Mouse (Mus musculus) liver, embryonic 16.5 days (tissue): ENCODE results near the gene Vkorc1. TPM values are rescaled to one million over a fixed set of nuclear protein-coding genes. Genes with fewer than 3 reads are reported as not detected.

ENCODE experiments used
- ATAC-seq: fragments of 200-750 bp; cut with Nextera tagmentation; 2 replicates; pipeline ENCODE4 v1.8.0; 2017; ENCODE audit warnings: low read depth, mild to moderate bottlenecking, moderate number of reproducible peaks, moderate library complexity
- H3K27ac ChIP-seq: fragments of 300-500 bp; sonication (generic); 2 replicates; pipeline ENCODE4 v1.5.1; 2014; ENCODE audit warnings: mild to moderate bottlenecking, low read length
- H3K27me3 ChIP-seq: fragments of 300-500 bp; sonication (generic); 2 replicates; pipeline ENCODE4 v1.6.1; 2014; ENCODE audit warnings: low read depth, low read length, mixed read lengths; ENCODE audit not compliant: control insufficient read depth, insufficient read depth
- H3K36me3 ChIP-seq: fragments of 300-500 bp; sonication (generic); 2 replicates; pipeline ENCODE4 v1.6.1; 2014; ENCODE audit warnings: mild to moderate bottlenecking; ENCODE audit not compliant: control insufficient read depth, insufficient read depth
- H3K4me1 ChIP-seq: fragments of 300-500 bp; sonication (generic); 2 replicates; pipeline ENCODE4 v1.6.1; 2014; ENCODE audit warnings: low read depth, low read length, mixed read lengths; ENCODE audit not compliant: control insufficient read depth
- H3K4me2 ChIP-seq: fragments of 300-500 bp; sonication (generic); 2 replicates; pipeline ENCODE4 v1.6.1; 2014; ENCODE audit warnings: low read depth, low read length, mixed read lengths
- H3K4me3 ChIP-seq: fragments of 300-500 bp; sonication (generic); 2 replicates; pipeline ENCODE4 v1.5.1; 2014; ENCODE audit warnings: low read depth, mild to moderate bottlenecking, low read length
- H3K9ac ChIP-seq: fragments of 300-500 bp; sonication (generic); 2 replicates; pipeline ENCODE4 v1.6.1; 2014; ENCODE audit warnings: low read depth, low read length
- H3K9me3 ChIP-seq: fragments of 300-500 bp; sonication (generic); replicated peaks from 2 replicates; pipeline ENCODE4 v1.6.1; 2016; ENCODE audit warnings: low read length; ENCODE audit not compliant: control insufficient read depth
- WGBS: fragments of 180-500 bp; shearing (Covaris S2); extraction: QIAGEN DNeasy Blood & Tissue Kit; methylation state at CpG from one replicate; pipeline ENCODE4 v1.1.7; 2014; ENCODE audit not compliant: insufficient replicate concordance; 5-methylcytosine and 5-hydroxymethylcytosine counted together
- polyA plus RNA-seq: library from polyadenylated mRNA; unstranded; fragments of >200 nt; fragmentation: Nextera tagmentation; extraction: Ambion mirVana; gene quantifications from 2 replicates; pipeline ENCODE4 v1.2.1, GENCODE M21; 2015

The Vkorc1 gene
- polyA plus RNA-seq, 1 experiment from 2014 or later: 149 TPM

DNA sequence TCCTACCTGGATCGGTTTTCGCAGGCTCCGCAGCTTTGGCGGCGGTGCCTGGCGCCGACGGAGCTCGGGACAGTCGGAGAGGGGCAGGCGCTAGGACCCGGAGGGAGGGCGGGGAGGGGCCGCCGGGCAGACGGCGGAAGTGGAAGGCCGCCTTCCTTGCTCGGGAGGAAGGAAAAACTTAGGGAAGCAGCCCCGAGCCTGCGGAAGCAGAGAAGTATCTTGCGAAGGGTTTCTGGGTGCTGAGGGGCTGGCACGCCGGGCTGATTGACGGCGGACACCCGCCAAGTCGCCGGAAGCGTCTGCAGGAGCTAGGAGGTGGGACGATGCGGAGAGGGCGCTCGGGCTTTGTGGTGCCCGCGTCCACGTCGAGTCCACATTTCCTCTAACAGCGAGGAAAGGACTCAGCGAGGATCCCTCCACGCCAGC, 19.4 kb downstream of the Vkorc1 start, which contains the start of gene Zfp646:
TSS of gene Zfp646 (plus strand) at position 181 of the 426 bp plus-strand sequence.
- ATAC-seq: peak; percentile 85
- H3K4me3 ChIP-seq: peak within 1 kb of the TSS; percentile 92
- WGBS: under 1% methylated on average over 41 of the region's 41 CpGs

DNA sequence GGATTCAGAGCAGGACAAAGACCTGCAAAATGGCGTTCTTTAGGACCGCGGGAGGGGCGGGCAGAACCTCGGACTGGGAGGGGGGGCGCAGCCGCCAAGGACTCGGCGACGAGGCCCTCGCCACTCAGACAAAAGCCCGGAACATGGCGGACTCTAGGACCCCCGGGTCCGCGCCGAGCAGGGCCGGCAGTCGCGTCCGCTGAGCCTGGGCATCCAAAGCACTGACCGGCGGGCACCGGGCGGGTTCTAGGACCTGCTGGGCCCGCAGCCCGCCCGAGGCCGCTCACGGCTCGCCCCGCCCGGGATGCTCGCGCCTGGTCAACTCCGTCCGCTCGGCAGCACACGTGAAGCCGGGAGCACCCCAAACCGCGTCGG, 19.8 kb downstream of the Vkorc1 start:
- peaks cover 25% of the 10 kb centered on the region for H3K36me3 ChIP-seq
- H3K9ac ChIP-seq: peak overlapping the region; percentile 96
- peak overlapping the region; percentile 88 for H3K4me2 ChIP-seq
- ATAC-seq: peak; percentile 71
- H3K27ac ChIP-seq: peak overlapping the region; percentile 96
- H3K4me1 ChIP-seq: peaks cover 23% of the 10 kb centered on the region
- H3K4me3 ChIP-seq: peak overlapping the region; percentile 92
- H3K27me3 ChIP-seq: no peaks in the 10 kb centered on the region
- peaks cover 22% of the 10 kb centered on the region for H3K9me3 ChIP-seq
- WGBS: under 1% methylated on average over 38 of the region's 43 CpGs

More for the DNA sequence above, 19.4 kb downstream of the Vkorc1 start, which contains the start of gene Zfp646:
- Histone ChIP-seq H3K36me3 (peaks cover 29% of the 10 kb centered on the region), H3K4me1 (peaks cover 23% of the 10 kb centered on the region), H3K27me3 (no peaks in the 10 kb centered on the region), H3K9ac (peak within 1 kb of the TSS; percentile 96), H3K9me3 (peaks cover 23% of the 10 kb centered on the region), H3K4me2 (peak within 1 kb of the TSS; percentile 88), H3K27ac (peak within 1 kb of the TSS; percentile 96)

GRCm38 (mm10) chr7:127874812-127875626, 20.4 kb downstream of the Vkorc1 start:
- Histone ChIP-seq H3K36me3 (peaks cover 19% of the 10 kb centered on the region), H3K4me1 (peaks cover 28% of the 10 kb centered on the region), H3K9ac (peak overlapping the region; percentile 96), H3K9me3 (peaks cover 16% of the 10 kb centered on the region), H3K27ac (peak overlapping the region; percentile 96), H3K27me3 (no peaks in the 10 kb centered on the region), H3K4me2 (peak overlapping the region; percentile 88), H3K4me3 (peak overlapping the region; percentile 92)
- WGBS: 3% methylated on average over 20 of the region's 20 CpGs
- ATAC-seq: no peak; the same call in 1 of the 2 replicates

GRCm38 (mm10) chr7:127870136-127870821, 25.1 kb downstream of the Vkorc1 start:
- 47% methylated on average over 5 of the region's 5 CpGs for WGBS
- no peak for ATAC-seq
- Histone ChIP-seq H3K9me3 (no peaks in the 10 kb centered on the region), H3K9ac (no peak overlapping the region), H3K4me3 (no peak overlapping the region), H3K4me1 (peaks cover 25% of the 10 kb centered on the region), H3K36me3 (peaks cover 22% of the 10 kb centered on the region), H3K27ac (no peak overlapping the region), H3K27me3 (no peaks in the 10 kb centered on the region), H3K4me2 (no peak overlapping the region)

DNA sequence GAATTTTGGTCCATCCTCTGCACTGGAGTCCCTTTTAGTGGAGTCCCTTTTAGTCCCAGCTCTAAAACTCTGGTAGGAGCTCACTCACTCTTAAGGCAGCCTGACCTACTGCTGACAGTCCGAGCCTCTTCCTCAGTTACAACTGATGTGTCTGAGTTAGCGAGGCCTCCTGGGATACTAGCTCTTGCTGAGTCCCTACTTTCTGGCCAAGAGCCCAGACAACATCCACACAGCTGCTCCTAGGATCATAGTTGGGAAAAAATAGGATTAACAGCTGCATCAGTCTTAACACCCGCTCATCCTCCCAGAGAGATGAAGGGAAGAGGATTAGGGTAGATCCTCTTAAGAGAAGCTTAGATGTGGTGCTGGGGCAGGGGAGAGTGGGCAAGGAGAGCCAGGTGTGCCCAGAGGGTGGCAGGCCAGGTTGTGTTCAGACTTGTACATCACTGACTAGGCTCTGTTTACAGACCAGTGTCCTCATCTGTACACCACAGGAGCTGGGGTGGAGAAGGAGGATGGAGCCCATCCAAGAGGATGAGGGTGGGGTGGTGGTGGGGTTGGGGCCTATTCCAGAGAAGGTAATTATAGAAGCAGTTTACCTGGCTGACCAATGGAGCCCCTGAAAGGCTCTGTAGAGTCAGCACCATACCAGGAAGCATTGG, 26.1 kb downstream of the Vkorc1 start:
- H3K4me3 ChIP-seq: no peak overlapping the region
- H3K4me2 ChIP-seq: no peak overlapping the region
- H3K36me3 ChIP-seq: peaks cover 22% of the 10 kb centered on the region
- H3K27me3 ChIP-seq: no peaks in the 10 kb centered on the region
- 0 out of 2 replicates have a peak, but pooled peaks have one; percentile 11 for ATAC-seq
- H3K9ac ChIP-seq: no peak overlapping the region
- H3K4me1 ChIP-seq: peaks cover 16% of the 10 kb centered on the region
- no peak overlapping the region for H3K27ac ChIP-seq
- 85% methylated on average over 3 of the region's 3 CpGs for WGBS
- H3K9me3 ChIP-seq: no peaks in the 10 kb centered on the region

DNA sequence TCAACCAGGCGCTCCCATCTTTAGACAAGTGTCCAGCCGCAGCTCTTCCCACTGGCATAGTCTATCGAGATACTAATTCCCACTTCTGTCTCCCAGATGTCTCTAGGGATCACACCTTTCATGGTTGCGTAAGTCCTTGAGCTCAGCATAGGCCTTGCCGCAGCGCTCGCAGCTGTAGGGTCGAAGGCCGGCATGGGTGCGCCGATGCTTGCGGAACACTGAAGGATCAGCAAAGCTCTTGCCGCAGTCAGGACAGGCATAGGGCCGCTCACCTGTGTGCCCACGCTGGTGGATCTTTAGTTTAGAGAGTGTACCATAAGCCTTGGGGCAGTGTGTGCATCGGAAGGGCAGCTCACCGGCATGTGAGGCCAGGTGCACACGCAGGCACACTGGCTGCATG, 27.8 kb downstream of the Vkorc1 start:
- no peak overlapping the region for H3K4me2 ChIP-seq
- H3K9me3 ChIP-seq: no peaks in the 10 kb centered on the region
- H3K27ac ChIP-seq: no peak overlapping the region
- peaks cover 9% of the 10 kb centered on the region for H3K4me1 ChIP-seq
- H3K9ac ChIP-seq: no peak overlapping the region
- H3K27me3 ChIP-seq: no peaks in the 10 kb centered on the region
- peaks cover 22% of the 10 kb centered on the region for H3K36me3 ChIP-seq
- no peak overlapping the region for H3K4me3 ChIP-seq
- no peak for ATAC-seq
- WGBS: 91% methylated on average over 18 of the region's 18 CpGs

DNA sequence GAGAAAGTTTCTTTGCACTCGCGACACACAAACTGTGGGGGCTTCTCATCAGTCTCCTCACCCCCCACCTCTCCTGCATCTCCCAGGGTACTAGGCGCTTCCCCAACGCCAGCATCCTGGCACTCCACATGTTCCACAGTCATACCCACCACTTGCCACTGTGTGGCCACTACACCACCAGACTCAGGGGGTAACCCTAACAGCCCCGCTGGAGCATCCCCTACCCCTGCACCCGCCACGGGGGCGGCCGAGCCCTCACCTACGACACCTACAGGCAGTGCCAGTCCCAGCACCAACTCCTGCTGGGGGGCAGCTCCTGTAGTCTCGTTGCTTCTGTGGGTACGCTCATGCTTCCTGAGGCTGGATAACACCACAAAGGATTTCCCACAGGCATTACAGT, 29.0 kb downstream of the Vkorc1 start:
- Histone ChIP-seq H3K4me2 (no peak overlapping the region), H3K4me3 (no peak overlapping the region), H3K4me1 (peaks cover 6% of the 10 kb centered on the region), H3K9me3 (no peaks in the 10 kb centered on the region), H3K36me3 (peaks cover 22% of the 10 kb centered on the region), H3K27me3 (no peaks in the 10 kb centered on the region), H3K27ac (no peak overlapping the region), H3K9ac (no peak overlapping the region)
- ATAC-seq: no peak
- WGBS: 84% methylated on average over 12 of the region's 12 CpGs

- Histone ChIP-seq H3K9ac (no peak overlapping the region), H3K9me3 (no peaks in the 10 kb centered on the region), H3K4me1 (no peaks in the 10 kb centered on the region; the same call in 1 of the 2 replicates), H3K27me3 (no peaks in the 10 kb centered on the region), H3K27ac (no peak overlapping the region), H3K4me2 (no peak overlapping the region), H3K36me3 (no peaks in the 10 kb centered on the region), H3K4me3 (no peak overlapping the region)
- ATAC-seq: no peak; the same call in 1 of the 2 replicates
- 25% methylated on average over 6 of the region's 6 CpGs for WGBS
Measured at GRCm38 (mm10) chr7:127858258-127858657, 37.2 kb downstream of the Vkorc1 start.
